Mouse (Mus musculus): ENCODE data around the gene Tbc1d22a. TPM values are rescaled to one million over a fixed set of nuclear protein-coding genes. Genes with fewer than 3 reads are reported as not detected.

Tbc1d22a gene
- total and polyA plus RNA-seq, 2 experiments from 2014 or later = 13.9 to 19.8 TPM

DNA sequence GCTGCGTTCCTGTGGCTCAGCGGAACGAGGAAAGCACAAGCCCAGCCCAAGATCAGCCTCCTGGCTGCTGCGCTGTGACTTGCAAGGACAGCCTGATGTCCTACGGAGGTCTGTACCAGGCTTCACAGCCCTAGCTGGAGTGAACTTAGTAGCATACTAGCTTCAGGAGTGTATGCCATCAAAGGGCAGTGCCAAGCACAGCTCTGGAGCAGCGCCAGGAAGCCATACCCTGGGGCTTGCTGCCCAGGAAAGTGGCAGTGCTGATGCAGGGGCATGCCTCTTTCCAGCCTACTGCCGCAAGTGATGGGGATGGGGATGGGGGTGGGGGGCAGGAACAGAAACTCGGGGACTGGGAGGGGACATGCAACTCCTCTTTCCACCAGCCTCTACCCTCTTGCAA is 248.4 kb downstream of the Tbc1d22a start:
- DNase-seq (ENCODE audit: low spot score) (peak; percentile 16), ATAC-seq (ENCODE audit: low FRiP score) (no peak)
- H3K9ac ChIP-seq (replicated peaks; ENCODE audit: low read length, poor library complexity, severe bottlenecking) = no peak overlapping the region
- H3K27ac ChIP-seq (ENCODE audit: low read depth, low read length) = no peak overlapping the region
- H3K4me2 ChIP-seq (ENCODE audit: low read depth, low read length, poor library complexity, severe bottlenecking) = no peak overlapping the region
- no peaks in the 10 kb centered on the region for H3K36me3 ChIP-seq (ENCODE audit: insufficient read depth, low read length)
- H3K4me3 ChIP-seq (ENCODE audit: low read depth, low read length) = no peak overlapping the region
- no peaks in the 10 kb centered on the region for H3K9me3 ChIP-seq (ENCODE audit: low read length)
- no peaks in the 10 kb centered on the region for H3K4me1 ChIP-seq (ENCODE audit: insufficient read depth, low read length)
- no peaks in the 10 kb centered on the region for H3K27me3 ChIP-seq (ENCODE audit: insufficient read depth, low read length)
- no peak for TF ChIP-seq CTCF (IDR thresholded peaks at IDR 0.05)
- 66% methylated on average over 8 of the region's 8 CpGs for WGBS

DNA sequence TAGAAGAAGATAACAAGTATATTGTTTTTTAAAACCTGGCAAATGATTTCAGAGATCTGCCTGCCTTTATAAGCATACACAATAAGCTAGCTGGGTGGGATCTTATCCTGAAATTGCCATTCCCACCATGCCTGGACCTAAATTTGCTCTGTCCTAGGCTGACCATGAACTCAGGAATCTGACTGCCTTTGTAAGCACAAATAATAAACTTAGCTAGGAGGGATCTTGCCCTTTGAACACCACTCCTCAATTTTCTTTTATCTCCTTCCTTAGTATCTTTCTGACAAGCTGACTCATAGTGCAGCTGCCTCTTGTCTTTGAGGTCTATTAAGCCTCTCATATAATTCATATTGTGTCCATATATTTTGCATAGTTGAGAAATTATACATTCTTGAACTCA is 253.8 kb downstream of the Tbc1d22a start:
- Histone ChIP-seq H3K27me3 (ENCODE audit: insufficient read depth, low read length) (no peaks in the 10 kb centered on the region), H3K27ac (ENCODE audit: low read depth, low read length) (no peak overlapping the region), H3K4me3 (ENCODE audit: low read depth, low read length) (no peak overlapping the region), H3K4me2 (ENCODE audit: low read depth, low read length, poor library complexity, severe bottlenecking) (no peak overlapping the region), H3K36me3 (ENCODE audit: insufficient read depth, low read length) (no peaks in the 10 kb centered on the region), H3K9ac (replicated peaks; ENCODE audit: low read length, poor library complexity, severe bottlenecking) (no peak overlapping the region), H3K4me1 (ENCODE audit: insufficient read depth, low read length) (no peaks in the 10 kb centered on the region), H3K9me3 (ENCODE audit: low read length) (0 out of 2 replicates have a peak, but pooled peaks cover 5% of the 10 kb centered on the region)
- ATAC-seq (ENCODE audit: low FRiP score) (no peak), DNase-seq (ENCODE audit: low spot score) (no peak)
- TF ChIP-seq CTCF (IDR thresholded peaks at IDR 0.05) = no peak

DNA sequence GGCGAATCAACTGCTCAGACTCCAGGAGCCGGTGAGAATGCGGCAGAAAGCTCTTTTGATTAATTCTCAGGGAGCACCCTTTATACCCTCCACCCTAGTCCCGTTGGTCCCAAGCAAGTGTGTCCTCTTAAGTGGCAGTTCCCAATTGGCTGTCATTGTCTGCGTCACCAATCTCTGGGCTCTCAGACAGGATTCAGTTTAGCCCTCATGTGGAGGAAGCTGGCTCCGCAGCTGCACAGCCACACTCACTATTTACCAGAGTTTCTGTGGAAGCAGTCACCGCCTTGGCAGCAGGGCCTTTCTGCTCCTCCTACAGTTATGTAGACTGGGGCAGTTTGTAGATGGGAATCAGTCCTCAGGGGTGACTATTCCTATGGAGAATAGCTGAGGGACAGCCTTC is 256.9 kb downstream of the Tbc1d22a start:
- Histone ChIP-seq H3K4me3 (ENCODE audit: low read depth, low read length) (no peak overlapping the region), H3K4me1 (ENCODE audit: insufficient read depth, low read length) (no peaks in the 10 kb centered on the region), H3K9me3 (ENCODE audit: low read length) (0 out of 2 replicates have a peak, but pooled peaks cover 5% of the 10 kb centered on the region), H3K27ac (ENCODE audit: low read depth, low read length) (no peak overlapping the region), H3K36me3 (ENCODE audit: insufficient read depth, low read length) (no peaks in the 10 kb centered on the region), H3K27me3 (ENCODE audit: insufficient read depth, low read length) (no peaks in the 10 kb centered on the region), H3K9ac (replicated peaks; ENCODE audit: low read length, poor library complexity, severe bottlenecking) (no peak overlapping the region), H3K4me2 (ENCODE audit: low read depth, low read length, poor library complexity, severe bottlenecking) (no peak overlapping the region)
- ATAC-seq (ENCODE audit: low FRiP score) (no peak), DNase-seq (ENCODE audit: low spot score) (no peak)
- TF ChIP-seq CTCF (IDR thresholded peaks at IDR 0.05) = peak; percentile 45
- WGBS = 67% methylated on average over 7 of the region's 7 CpGs

DNA sequence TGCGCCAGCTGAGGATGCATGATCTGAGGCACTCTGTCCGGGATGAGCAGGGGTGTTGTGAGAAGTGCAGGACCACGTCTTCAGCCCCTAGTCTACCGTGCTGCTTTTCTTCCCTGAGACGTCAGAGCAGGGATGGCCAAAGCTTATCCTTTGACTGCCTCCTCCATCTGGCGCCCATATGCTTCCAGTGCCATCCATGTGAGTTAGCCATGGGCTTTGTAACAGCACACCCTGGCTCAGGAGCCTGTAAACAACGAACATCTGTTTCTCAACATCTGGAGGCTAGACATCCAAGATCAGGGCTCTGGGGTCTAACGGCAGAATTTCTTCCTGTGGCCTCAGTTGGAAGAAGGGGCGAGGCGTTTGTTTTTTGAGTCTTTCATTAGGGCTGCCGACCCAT is 259.2 kb downstream of the Tbc1d22a start:
- 77% methylated on average over 11 of the region's 11 CpGs for WGBS
- no peak for TF ChIP-seq CTCF (IDR thresholded peaks at IDR 0.05)

DNA sequence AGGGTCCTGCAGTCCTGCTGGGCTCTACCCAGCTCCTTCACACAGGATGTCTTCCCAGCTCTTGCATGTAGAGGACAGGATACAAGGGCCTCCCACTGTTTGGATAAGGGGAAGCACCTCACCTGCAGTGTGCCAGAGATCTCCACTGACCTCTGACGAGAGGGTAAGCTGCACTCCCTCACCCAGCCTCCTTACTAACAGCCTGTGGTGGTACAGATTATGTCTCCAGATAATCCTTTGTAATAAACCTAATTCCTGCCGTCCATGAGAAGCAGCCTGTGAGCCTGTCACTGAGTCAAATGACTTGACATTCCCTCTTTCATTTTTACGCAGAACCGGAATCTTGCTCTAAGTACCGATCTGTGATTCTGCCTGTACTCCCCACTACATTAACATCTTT is 260.7 kb downstream of the Tbc1d22a start:
- no peaks in the 10 kb centered on the region for H3K36me3 ChIP-seq (ENCODE audit: insufficient read depth, low read length)
- 51% methylated on average over 5 of the region's 5 CpGs for WGBS
- no peaks in the 10 kb centered on the region for H3K9me3 ChIP-seq (ENCODE audit: low read length)
- TF ChIP-seq CTCF (IDR thresholded peaks at IDR 0.05) = no peak
- H3K9ac ChIP-seq (replicated peaks; ENCODE audit: low read length, poor library complexity, severe bottlenecking) = no peak overlapping the region
- peaks cover 4% of the 10 kb centered on the region; the same call in 1 of the 2 replicates for H3K4me1 ChIP-seq (ENCODE audit: insufficient read depth, low read length)
- no peak overlapping the region for H3K27ac ChIP-seq (ENCODE audit: low read depth, low read length)
- no peaks in the 10 kb centered on the region for H3K27me3 ChIP-seq (ENCODE audit: insufficient read depth, low read length)
- ATAC-seq (ENCODE audit: low FRiP score) (no peak), DNase-seq (ENCODE audit: low spot score) (no peak)
- no peak overlapping the region for H3K4me2 ChIP-seq (ENCODE audit: low read depth, low read length, poor library complexity, severe bottlenecking)
- H3K4me3 ChIP-seq (ENCODE audit: low read depth, low read length) = no peak overlapping the region

More for the DNA sequence above, 259.2 kb downstream of the Tbc1d22a start:
- no peak overlapping the region for H3K4me2 ChIP-seq (ENCODE audit: low read depth, low read length, poor library complexity, severe bottlenecking)
- H3K27me3 ChIP-seq (ENCODE audit: insufficient read depth, low read length) = no peaks in the 10 kb centered on the region
- H3K27ac ChIP-seq (ENCODE audit: low read depth, low read length) = no peak overlapping the region
- no peak for ATAC-seq (ENCODE audit: low FRiP score)
- no peaks in the 10 kb centered on the region for H3K36me3 ChIP-seq (ENCODE audit: insufficient read depth, low read length)
- no peak overlapping the region for H3K4me3 ChIP-seq (ENCODE audit: low read depth, low read length)
- H3K4me1 ChIP-seq (ENCODE audit: insufficient read depth, low read length) = no peaks in the 10 kb centered on the region; the same call in 1 of the 2 replicates
- no peak for DNase-seq (ENCODE audit: low spot score)
- H3K9ac ChIP-seq (replicated peaks; ENCODE audit: low read length, poor library complexity, severe bottlenecking) = no peak overlapping the region
- H3K9me3 ChIP-seq (ENCODE audit: low read length) = 0 out of 2 replicates have a peak, but pooled peaks cover 5% of the 10 kb centered on the region

DNA sequence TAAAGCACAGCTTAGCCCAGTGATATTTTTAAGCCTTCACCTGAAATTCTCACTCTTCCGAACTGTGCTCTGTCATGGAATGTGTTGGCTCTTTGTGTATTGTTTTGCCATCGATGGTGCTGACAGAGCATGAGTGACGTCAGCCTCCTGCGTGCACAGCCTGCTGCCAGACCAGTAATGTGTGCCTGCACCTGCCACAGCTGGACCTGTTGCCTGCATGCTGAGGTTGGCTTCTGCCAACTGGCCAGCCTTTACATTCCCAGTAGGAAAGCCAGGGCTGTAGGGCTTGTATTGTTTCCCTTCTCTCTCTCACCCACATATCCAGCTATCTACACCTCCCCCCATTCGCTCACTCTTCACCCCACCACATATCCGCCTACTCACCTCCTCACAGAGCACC is 262.2 kb downstream of the Tbc1d22a start:
- no peaks in the 10 kb centered on the region for H3K27me3 ChIP-seq (ENCODE audit: insufficient read depth, low read length)
- H3K36me3 ChIP-seq (ENCODE audit: insufficient read depth, low read length) = no peaks in the 10 kb centered on the region
- no peak overlapping the region for H3K9ac ChIP-seq (replicated peaks; ENCODE audit: low read length, poor library complexity, severe bottlenecking)
- 72% methylated on average over 6 of the region's 6 CpGs for WGBS
- no peaks in the 10 kb centered on the region for H3K9me3 ChIP-seq (ENCODE audit: low read length)
- H3K27ac ChIP-seq (ENCODE audit: low read depth, low read length) = no peak overlapping the region
- no peak overlapping the region for H3K4me3 ChIP-seq (ENCODE audit: low read depth, low read length)
- H3K4me1 ChIP-seq (ENCODE audit: insufficient read depth, low read length) = peaks cover 4% of the 10 kb centered on the region; the same call in 1 of the 2 replicates
- no peak for DNase-seq (ENCODE audit: low spot score)
- no peak for ATAC-seq (ENCODE audit: low FRiP score)
- no peak overlapping the region for H3K4me2 ChIP-seq (ENCODE audit: low read depth, low read length, poor library complexity, severe bottlenecking)
- TF ChIP-seq CTCF (IDR thresholded peaks at IDR 0.05) = no peak
